Mouse (Mus musculus) liver, postnatal 0 days (tissue): ENCODE results near the gene Inpp5d.

ENCODE experiments used
- CTCF ChIP-seq: sonication (generic); IDR thresholded peaks from 2 replicates; pipeline ENCODE4 v1.5.1; 2016; ENCODE audit warnings: antibody characterized with exemption, low read depth
- EP300 ChIP-seq: IDR thresholded peaks from 2 replicates; pipeline ENCODE4 v1.6.1; 2016; ENCODE audit warnings: antibody characterized with exemption, low read depth, mild to moderate bottlenecking

DNA sequence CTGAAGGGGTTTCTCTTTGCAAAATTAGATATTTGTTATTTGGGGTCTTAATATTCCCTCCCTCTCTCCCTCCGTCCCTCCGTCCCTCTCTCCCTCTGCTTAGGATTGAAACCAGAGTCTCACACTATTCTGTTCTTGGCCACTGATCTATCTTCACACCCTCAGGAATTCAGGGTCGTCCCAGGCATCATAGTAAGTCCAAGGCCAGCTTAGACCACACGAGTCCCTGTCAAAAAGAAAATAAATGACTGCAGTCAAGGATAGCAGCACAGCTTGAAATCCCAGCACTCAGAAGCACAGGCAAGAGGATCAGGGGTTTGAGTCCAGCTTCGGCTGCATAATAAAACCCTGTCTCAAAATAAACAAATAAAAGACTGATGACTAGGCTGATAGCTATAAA is 35.0 kb downstream of the Inpp5d start:
- TF ChIP-seq EP300 = no peak
- no peak for TF ChIP-seq CTCF
